Mouse (Mus musculus) liver, postnatal 0 days (tissue): Measurements from ENCODE around the gene Nbeal2. TPM values are rescaled to one million over a fixed set of nuclear protein-coding genes. Genes with fewer than 3 reads are reported as not detected.
A peak's percentile ranks its signal among the peaks of the same experiment; 100 is the strongest.

Experiments used
- ATAC-seq: fragments of 200-750 bp; cut with Nextera tagmentation; 2 replicates; pipeline ENCODE4 v1.8.0; 2017; ENCODE audit warnings: mild to moderate bottlenecking, moderate library complexity
- DNase-seq: peaks from one replicate; pipeline ENCODE4 v3.0.0-alpha.2; 2016
- H3K27ac ChIP-seq: fragments of 300-500 bp; sonication (generic); 2 replicates; pipeline ENCODE4 v1.5.1; 2014; ENCODE audit warnings: antibody characterized with exemption, moderate library complexity, mild to moderate bottlenecking, low read depth
- H3K27me3 ChIP-seq: fragments of 300-500 bp; sonication (generic); 2 replicates; pipeline ENCODE4 v1.6.1; 2014; ENCODE audit warnings: low read length, control low read depth, mixed read lengths; ENCODE audit not compliant: insufficient read depth
- H3K36me3 ChIP-seq: fragments of 300-500 bp; sonication (generic); replicated peaks from 2 replicates; pipeline ENCODE4 v1.6.1; 2014; ENCODE audit warnings: mild to moderate bottlenecking, control low read depth, low read length, moderate library complexity, mixed read lengths; ENCODE audit not compliant: insufficient read depth
- H3K4me1 ChIP-seq: fragments of 300-500 bp; sonication (generic); 2 replicates; pipeline ENCODE4 v1.6.1; 2014; ENCODE audit warnings: antibody characterized with exemption, mild to moderate bottlenecking, control low read depth; ENCODE audit not compliant: insufficient read depth
- H3K4me2 ChIP-seq: fragments of 300-500 bp; sonication (generic); 2 replicates; pipeline ENCODE4 v1.6.1; 2014; ENCODE audit warnings: low read depth, mild to moderate bottlenecking, low read length, moderate library complexity, mixed read lengths
- H3K4me3 ChIP-seq: fragments of 300-500 bp; sonication (generic); 2 replicates; pipeline ENCODE4 v1.5.1; 2014; ENCODE audit warnings: low read depth, low read length
- H3K9ac ChIP-seq: fragments of 300-500 bp; sonication (generic); replicated peaks from 2 replicates; pipeline ENCODE4 v1.6.1; 2014; ENCODE audit warnings: mild to moderate bottlenecking, moderate library complexity
- H3K9me3 ChIP-seq: fragments of 300-500 bp; sonication (generic); 2 replicates; pipeline ENCODE4 v1.6.1; 2016; ENCODE audit warnings: mild to moderate bottlenecking, control low read depth, low read length, mixed read lengths
- CTCF ChIP-seq: sonication (generic); IDR thresholded peaks from 2 replicates; pipeline ENCODE4 v1.5.1; 2016; ENCODE audit warnings: antibody characterized with exemption, low read depth
- EP300 ChIP-seq: IDR thresholded peaks from 2 replicates; pipeline ENCODE4 v1.6.1; 2016; ENCODE audit warnings: antibody characterized with exemption, low read depth, mild to moderate bottlenecking
- WGBS: fragments of 180-500 bp; shearing (Covaris S2); extraction: QIAGEN DNeasy Blood & Tissue Kit; methylation state at CpG from one replicate; pipeline ENCODE4 v1.1.7; 2014; ENCODE audit not compliant: insufficient replicate concordance; 5-methylcytosine and 5-hydroxymethylcytosine counted together
- polyA plus RNA-seq: library from polyadenylated mRNA; unstranded; fragments of >200 nt; fragmentation: Nextera tagmentation; extraction: Ambion mirVana; gene quantifications from 2 replicates; pipeline ENCODE4 v1.2.1, GENCODE M21; 2015

The Nbeal2 gene
- polyA plus RNA-seq, 1 experiment from 2014 or later = 2.0 TPM

DNA sequence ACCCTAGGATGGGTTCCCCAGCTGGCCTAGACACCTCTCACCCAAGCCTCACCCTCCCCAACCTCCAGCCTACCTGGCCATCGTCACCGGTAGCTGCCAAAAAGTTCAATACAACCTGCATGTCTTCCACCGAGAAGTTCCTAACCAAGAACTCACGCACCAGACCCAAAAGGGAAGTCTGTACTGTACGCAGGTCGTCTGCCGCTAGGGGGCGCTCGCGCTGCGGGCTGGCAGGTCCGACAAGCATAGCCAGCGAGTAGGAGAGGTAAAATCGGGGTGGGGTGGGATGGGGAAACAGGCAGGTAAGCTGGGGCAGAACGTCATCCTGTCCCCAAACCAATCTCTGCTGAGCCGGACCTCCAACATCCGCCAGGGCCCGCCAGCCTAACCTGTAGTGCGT is 18.7 kb downstream of the Nbeal2 start:
- Histone ChIP-seq H3K9me3 (no peaks in the 10 kb centered on the region), H3K27ac (no peak overlapping the region), H3K4me3 (no peak overlapping the region), H3K36me3 (peaks cover 49% of the 10 kb centered on the region), H3K9ac (no peak overlapping the region), H3K27me3 (no peaks in the 10 kb centered on the region), H3K4me1 (no peaks in the 10 kb centered on the region), H3K4me2 (no peak overlapping the region)
- TF ChIP-seq EP300 = no peak
- peak; percentile 99 for TF ChIP-seq CTCF
- DNase-seq (peak; percentile 93), ATAC-seq (peak; percentile 59; the same call in 1 of the 2 replicates)
- WGBS = 16% methylated on average over 19 of the region's 19 CpGs

DNA sequence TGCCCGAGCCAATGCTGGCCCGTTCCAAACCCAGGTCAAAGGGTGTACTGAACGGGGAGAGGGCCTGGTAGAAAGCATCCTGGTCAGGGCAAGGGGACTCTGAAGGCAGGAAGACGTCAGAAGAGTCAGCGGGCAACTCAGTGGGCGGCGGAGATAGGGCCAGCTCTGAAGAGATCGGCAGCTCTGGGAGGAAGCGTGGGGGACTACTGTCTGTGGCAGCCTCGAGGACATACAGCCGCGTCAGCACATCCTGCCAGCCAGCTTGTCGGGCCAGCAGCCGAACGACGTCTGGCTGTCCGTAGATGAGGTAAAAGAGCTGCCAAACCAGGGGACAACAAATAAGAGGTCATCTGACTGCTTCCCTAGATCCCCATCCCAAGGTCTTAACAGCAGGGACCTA is 20.1 kb downstream of the Nbeal2 start:
- Histone ChIP-seq H3K4me3 (no peak overlapping the region), H3K4me2 (no peak overlapping the region), H3K9ac (no peak overlapping the region), H3K27me3 (no peaks in the 10 kb centered on the region), H3K9me3 (no peaks in the 10 kb centered on the region), H3K27ac (no peak overlapping the region), H3K36me3 (peaks cover 46% of the 10 kb centered on the region), H3K4me1 (no peaks in the 10 kb centered on the region)
- ATAC-seq (no peak), DNase-seq (no peak)
- 77% methylated on average over 17 of the region's 17 CpGs for WGBS
- TF ChIP-seq CTCF = no peak
- TF ChIP-seq EP300 = no peak

DNA sequence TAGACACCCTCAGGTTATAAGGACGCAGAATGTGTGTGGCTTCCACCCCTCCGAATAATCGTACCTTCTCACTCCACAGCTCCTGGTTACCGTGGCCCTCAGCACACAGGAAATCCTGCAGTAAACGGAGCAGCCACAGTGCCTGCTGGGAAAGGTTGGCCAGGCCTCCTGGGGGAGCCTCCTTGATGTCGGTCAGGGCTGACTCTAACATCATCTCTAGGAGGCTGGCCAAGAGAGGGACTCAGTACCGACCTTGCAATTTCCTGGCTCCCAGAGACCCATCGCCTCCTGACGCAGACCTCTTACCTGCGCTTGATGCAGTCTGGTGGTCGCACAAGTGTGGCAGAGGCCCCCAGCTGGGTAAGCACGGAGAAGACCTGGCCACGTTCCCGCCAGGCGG is 21.3 kb downstream of the Nbeal2 start:
- Histone ChIP-seq H3K36me3 (peaks cover 42% of the 10 kb centered on the region), H3K9ac (no peak overlapping the region), H3K27ac (no peak overlapping the region), H3K9me3 (no peaks in the 10 kb centered on the region), H3K4me2 (no peak overlapping the region), H3K4me3 (no peak overlapping the region), H3K4me1 (no peaks in the 10 kb centered on the region), H3K27me3 (no peaks in the 10 kb centered on the region)
- DNase-seq (no peak), ATAC-seq (no peak)
- WGBS = 77% methylated on average over 15 of the region's 15 CpGs
- no peak for TF ChIP-seq CTCF
- TF ChIP-seq EP300 = no peak

DNA sequence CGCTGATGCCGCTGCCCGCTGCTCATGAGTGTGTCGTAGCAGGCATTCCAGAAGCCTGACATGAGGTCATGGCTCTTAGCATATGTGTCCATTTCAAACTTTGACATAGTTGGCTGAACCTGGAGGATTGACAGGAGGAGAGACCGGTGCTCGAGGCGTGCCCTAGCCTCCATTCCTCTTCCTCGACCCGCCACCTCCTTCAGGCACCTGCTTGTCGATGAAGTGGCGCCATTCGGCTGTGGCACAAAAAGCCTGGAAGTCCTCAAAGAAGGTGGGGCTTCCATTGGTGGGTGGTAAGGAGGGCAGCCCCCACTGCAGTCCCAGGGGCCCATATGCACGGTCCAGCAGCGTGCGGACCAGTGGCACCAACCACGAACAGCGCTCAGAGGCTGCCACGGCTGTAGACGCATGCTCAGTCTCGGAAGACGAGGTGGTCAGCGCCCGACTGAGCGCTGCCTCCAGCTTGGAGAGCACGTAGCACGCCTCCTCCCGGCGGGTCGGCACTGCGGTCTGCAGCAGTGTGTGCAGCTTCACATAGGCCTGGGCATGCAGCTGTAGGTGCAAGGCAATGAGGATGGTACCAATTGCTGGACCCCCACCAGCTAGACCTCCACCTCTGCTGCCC is 22.2 kb downstream of the Nbeal2 start:
- Histone ChIP-seq H3K4me3 (no peak overlapping the region), H3K27me3 (no peaks in the 10 kb centered on the region), H3K36me3 (peaks cover 39% of the 10 kb centered on the region), H3K9me3 (no peaks in the 10 kb centered on the region), H3K4me1 (no peaks in the 10 kb centered on the region), H3K9ac (no peak overlapping the region), H3K27ac (no peak overlapping the region), H3K4me2 (no peak overlapping the region)
- DNase-seq (no peak), ATAC-seq (no peak)
- 79% methylated on average over 30 of the region's 30 CpGs for WGBS
- TF ChIP-seq CTCF (no peak), EP300 (no peak)

DNA sequence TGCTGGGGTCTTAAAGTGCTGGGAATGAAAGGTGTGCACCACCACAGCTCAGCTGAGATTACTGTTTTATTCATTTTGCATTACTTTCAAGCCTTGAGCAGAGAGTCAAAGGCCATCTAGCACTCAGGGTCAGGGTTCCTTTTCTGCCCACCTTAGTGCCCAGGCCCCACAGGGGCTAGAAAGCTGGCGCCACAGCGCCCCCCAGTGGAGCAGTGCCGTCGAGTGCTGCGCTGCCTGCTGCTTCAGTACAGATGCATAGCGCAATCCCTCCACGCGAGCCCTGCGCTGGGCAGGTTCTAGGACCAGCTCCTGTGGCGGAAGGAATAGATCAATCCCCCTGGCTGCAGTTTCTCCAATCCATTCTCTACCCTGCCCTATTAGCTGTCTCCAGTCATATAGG is 22.8 kb downstream of the Nbeal2 start:
- DNase-seq = peak; percentile 70
- Histone ChIP-seq H3K36me3 (peaks cover 40% of the 10 kb centered on the region), H3K9ac (no peak overlapping the region), H3K27ac (no peak overlapping the region), H3K4me1 (no peaks in the 10 kb centered on the region), H3K27me3 (no peaks in the 10 kb centered on the region), H3K4me3 (no peak overlapping the region), H3K9me3 (no peaks in the 10 kb centered on the region), H3K4me2 (no peak overlapping the region)
- WGBS = 65% methylated on average over 10 of the region's 10 CpGs
- no peak for ATAC-seq
- TF ChIP-seq EP300 = no peak
- peak; percentile 71 for TF ChIP-seq CTCF

DNA sequence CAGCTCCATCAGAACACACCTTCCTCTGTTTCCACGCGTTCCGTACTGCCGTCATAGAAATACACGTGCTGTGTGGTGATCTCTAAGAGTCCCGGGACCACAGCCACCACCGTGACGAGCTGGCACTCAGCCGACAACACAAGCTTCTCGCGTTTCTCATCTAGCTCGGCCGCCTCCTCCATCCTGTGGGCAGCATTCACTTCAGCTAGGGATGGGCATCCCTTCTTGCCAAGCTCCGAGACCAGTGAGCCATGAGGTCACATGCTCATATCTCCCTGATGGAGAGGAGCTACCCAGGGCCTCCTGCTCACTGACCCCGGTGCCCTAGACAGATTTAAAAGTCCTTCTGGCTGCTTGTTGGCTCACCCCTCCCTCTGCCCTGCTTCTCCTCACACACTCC is 23.8 kb downstream of the Nbeal2 start:
- ATAC-seq (no peak), DNase-seq (no peak)
- Histone ChIP-seq H3K4me1 (peaks cover 3% of the 10 kb centered on the region; the same call in 1 of the 2 replicates), H3K36me3 (peaks cover 45% of the 10 kb centered on the region), H3K4me2 (no peak overlapping the region), H3K9me3 (no peaks in the 10 kb centered on the region), H3K27me3 (no peaks in the 10 kb centered on the region), H3K9ac (no peak overlapping the region), H3K27ac (no peak overlapping the region), H3K4me3 (no peak overlapping the region)
- 85% methylated on average over 15 of the region's 15 CpGs for WGBS
- no peak for TF ChIP-seq EP300
- TF ChIP-seq CTCF = no peak
